Mouse (Mus musculus) fibroblast of lung, adult 2 months (primary cell): ENCODE data around the gene Rab11fip4.

Experiments used
- DNase-seq: peaks from one replicate; pipeline ENCODE4 v3.0.0-alpha.2; 2011; ENCODE audit warnings: low read depth

The Rab11fip4 gene

DNA sequence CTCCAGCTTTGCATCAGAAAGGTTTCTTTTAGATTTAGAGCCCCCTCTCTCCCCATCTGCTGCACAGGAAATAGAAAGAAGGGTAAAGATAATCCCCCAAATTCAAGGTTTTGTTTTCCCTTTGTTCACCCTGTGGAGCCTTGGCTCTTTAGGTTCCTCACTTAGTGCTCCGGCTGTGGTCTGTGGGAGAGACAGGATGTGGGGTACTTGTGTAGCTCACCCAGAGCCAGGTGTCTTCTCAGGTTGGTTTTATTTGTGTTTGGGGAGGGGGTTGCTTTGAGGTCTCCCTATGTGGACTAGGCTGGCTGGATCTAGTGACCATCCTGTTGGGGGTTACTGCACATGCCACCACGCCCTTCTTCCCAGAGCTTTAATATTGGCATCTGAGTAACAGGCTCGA is 23.9 kb downstream of the Rab11fip4 start:
- no peak for DNase-seq

GRCm38 (mm10) chr11:79615871-79616270 is 24.9 kb downstream of the Rab11fip4 start:
- no peak for DNase-seq

DNA sequence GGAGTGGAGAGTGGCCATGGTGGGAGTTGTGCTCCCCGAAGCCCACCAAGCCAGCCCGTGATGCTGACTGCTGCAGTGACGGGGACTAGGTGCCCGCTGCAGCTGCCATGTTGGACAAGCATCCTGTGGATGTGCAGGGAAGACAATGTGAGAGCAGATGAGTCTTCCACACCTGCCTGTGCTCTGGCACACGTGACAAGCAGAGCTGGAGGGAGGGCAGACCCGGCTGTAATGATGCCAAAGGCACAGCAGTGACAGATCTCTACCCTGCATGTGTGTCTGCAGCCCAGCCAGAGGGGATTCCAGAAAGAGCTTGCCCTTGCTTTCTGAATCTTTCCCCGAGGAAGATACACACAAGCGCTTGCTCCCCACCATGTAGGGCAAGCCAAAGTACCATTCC is 27.0 kb downstream of the Rab11fip4 start:
- DNase-seq, result no peak

- no peak for DNase-seq
These were observed 32.0 kb downstream of the Rab11fip4 start for GRCm38 (mm10) chr11:79623029-79623428.

DNA sequence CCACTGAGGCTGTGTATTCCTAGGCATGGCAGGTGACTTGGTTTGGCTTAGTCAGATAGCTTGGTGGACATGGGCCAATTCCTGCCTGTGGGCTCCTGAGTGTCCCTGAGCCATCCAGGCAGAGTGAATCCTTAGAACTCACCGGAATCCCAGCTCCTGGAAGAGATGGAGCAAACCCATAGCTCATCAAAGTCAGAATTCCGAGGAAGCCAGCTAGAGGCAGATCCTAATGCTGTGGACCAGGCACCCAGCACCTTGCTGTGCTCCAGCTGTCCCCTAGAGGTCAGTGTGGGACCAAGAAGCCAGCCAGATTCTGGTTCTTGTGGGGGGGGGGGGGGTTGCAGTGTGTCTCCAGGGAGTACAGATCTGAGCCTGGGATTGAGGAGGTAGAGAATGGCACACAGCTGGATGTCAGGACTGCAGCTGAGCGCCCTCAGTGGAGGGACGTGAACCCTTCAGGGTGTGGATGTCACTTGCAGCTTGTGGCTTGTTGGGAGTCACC is 33.8 kb downstream of the Rab11fip4 start:
- DNase-seq, result no peak

- no peak for DNase-seq
These were observed 37.7 kb downstream of the Rab11fip4 start for GRCm38 (mm10) chr11:79628716-79629115.

DNA sequence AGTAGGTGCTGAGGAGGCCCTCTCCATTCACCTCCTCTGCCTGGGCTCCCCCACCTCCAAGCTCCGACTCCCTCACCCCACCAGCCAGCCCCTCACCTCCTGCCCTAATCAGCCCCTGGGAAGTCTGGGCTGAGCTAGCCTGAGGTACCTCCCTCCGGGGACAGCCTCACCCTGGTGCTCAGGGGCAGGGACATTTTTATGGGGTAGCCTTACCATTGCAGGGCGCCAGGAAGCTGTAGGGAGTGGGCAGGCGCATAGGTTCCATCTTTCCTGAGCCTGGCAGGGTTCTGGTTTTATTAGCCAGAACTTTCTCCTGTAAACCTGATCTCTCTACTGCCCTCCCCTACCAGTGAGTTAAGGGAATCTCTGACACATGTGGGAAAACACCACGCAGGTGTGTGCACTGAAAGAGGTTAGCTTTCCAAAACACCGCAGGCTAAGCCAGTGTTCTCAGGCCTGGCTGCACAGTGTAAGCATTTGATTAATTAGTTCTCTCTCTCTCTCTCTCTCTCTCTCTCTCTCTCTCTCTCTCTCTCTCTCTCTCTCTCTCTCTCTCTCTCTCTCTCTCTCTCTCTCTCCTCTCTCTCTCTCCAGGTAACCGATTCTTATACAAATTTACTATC is 38.9 kb downstream of the Rab11fip4 start:
- no peak for DNase-seq

DNA sequence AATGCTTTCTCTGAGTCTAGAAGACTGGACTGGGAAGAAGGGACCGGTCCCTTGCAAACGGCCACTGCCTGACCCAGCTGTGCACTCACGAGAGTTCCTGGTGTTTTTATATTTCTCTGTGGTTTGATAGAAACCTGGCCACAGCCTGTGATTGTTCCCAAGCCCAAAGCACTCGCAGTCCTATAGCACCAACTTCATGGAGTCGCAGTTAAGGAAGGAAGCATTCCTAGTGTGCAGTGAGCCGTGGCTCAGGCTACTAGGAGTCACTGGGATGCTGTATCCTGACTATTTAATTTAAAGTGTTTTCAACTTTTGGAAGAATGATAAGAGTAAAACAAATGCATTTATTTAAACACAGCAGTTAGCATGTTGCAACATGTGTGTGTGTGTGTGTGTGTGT is 39.5 kb downstream of the Rab11fip4 start:
- no peak for DNase-seq

DNA sequence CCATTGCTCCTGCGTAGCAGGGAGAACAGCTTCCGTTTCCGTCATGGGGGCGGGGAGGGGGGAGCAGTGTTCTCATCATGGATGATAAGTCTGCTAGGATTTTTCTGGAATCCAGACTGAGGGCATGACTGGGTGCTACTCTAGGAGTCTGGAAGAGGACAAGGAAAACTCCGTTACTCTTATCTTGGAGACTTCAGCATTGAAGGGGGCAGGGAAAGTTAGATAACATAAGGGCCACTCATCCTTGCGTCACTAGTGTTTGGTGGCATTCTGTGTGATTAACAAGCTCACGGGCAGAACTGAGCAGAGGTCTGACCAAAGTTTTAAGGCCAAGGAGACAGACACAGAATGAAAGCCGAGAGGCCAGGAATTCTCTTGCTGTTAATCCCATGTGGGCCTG is 42.4 kb downstream of the Rab11fip4 start:
- no peak for DNase-seq

DNA sequence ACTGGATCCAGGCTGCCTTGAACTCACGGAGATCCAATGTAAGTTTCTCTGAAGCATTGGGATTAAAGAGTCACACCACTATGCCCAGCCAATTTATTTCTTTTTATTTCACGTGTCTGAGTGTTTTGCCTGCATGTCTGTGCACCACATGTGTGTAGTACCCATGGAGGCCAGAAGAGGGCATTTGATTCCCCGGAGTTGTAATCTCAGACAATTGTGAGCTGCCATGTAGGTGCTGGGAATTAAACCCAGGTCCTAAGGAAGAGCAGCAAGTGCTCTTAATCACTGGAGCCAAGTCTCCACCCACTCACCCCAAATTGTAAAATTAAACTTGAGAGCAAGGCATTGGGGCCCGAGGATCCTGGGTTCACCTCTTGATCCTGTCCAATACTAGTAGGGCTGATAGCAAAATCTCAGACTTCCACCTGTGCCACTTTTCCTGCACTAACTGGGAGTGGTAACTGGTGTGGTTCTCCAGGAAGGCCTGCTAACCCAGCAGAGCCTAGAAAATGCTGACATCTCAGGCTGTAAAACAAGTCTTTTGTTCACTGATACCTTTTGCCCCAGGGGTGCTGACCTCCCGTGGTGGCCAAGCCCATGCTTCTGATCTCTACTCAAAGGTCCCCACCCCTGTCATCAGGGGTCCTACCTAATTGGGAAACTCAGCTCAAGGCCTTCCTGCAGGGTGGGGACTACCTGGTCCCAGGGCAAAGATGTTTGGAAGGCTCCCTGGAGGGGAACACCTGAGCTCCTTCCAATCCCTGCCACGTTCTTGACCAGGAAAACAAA is 44.8 kb downstream of the Rab11fip4 start:
- no peak for DNase-seq

GRCm38 (mm10) chr11:79636481-79636880 is 45.5 kb downstream of the Rab11fip4 start:
- DNase-seq, result no peak

- DNase-seq, result no peak
These were observed 47.7 kb downstream of the Rab11fip4 start for GRCm38 (mm10) chr11:79638691-79639090.

DNA sequence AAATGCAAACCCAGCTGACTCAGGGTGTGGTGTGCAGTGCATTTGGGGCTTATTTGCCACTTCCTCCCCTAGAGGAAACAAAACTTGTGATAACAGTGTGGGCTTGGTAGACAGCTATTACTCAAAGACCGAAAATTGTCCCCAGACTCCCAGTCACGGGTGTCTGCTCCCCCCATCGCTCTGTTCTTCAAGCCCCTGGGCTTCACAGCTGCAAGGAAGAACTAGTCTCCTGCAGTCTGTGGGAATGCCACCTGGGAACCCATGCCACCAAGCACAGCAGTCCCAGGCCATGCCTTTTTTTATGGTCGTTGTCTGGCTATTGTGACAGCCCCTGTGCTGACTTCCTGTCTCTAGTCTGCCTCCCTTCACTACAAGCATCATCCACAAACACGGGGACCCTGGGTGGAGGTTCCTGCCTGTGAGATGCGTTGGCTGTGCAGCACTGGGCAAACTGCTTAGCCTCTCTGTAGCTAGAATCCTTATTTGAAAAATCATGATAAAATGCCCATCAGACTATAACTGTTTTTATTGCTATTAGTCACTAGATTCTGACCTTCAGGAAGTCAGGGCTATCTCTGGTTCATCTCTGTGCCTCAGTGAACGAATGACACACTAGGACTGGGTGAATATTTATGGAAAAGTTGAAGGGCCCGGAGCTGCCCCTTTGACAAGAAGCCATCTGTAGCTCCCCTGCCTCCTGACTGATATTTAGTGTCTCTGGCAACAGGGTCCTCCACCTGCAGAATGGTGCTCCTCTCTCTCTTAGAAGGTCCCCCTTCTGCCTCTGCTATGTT is 50.1 kb downstream of the Rab11fip4 start:
- no peak for DNase-seq

DNA sequence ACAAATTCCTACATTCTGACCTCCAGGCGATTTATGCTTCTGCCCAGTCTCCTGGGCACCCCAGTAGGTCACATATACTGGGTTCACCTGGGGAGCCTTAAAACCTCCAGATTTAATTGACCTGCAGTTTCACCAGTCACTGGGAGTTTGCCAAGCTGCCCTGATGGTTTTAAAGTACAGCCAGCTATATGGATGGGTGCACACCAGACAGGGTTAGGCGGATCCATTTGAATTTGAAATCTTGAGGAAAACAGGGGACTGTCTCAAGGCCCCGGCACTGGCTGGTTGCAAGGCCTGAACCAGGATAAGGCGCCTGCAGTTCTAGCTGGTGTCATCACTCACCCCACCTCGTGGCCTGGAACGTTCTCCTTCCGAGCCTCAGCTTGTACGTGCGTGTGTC is 52.7 kb downstream of the Rab11fip4 start:
- DNase-seq, result no peak

GRCm38 (mm10) chr11:79644717-79645191 is 53.7 kb downstream of the Rab11fip4 start:
- DNase-seq, result peak; percentile 67

DNA sequence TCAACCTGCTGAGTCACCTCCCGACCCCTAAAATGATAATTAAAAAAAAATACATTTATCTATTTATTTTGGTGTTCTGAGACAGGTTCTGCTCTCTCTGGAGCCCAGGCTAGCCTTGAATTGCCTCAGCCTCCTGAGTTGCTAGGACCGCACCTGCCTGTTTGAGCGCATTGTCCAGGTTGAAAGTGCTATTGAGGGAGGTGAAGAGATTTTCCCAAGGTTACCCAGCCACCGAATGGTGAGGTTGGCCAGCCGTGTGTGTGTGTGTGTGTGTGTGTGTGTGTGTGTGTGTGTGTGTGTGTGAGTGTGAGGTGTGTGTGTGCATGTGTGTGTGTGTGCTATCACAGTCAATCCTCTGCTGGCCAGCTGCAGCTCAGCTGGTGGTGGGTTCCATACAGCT is 55.0 kb downstream of the Rab11fip4 start:
- no peak for DNase-seq

GRCm38 (mm10) chr11:79646467-79647070 is 55.6 kb downstream of the Rab11fip4 start:
- DNase-seq, result no peak

- DNase-seq, result no peak
These were observed 56.1 kb downstream of the Rab11fip4 start for GRCm38 (mm10) chr11:79647071-79647501.

- DNase-seq, result peak; percentile 92
These were observed 59.4 kb downstream of the Rab11fip4 start for GRCm38 (mm10) chr11:79650359-79650835.

DNA sequence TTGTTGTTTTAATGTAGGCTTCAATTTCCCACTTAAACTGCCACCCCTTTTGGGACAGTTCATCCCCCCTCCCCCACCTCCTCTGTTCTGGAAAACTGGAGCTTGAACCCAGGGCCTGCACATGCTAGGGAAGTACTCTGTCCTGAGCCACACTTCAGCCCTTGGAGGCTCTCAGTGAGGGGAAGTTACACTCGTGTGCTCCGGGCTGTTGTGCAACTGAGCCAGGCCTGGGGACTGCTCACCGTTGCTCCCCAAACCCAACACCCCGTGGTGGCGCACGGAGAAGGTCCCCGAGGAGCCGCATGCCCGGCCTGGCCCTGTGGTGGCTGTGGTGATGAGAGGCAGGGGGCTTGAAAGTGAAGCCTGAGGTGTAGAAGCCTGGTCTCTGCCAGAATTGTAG is 61.2 kb downstream of the Rab11fip4 start:
- no peak for DNase-seq

GRCm38 (mm10) chr11:79652921-79653575 is 62.0 kb downstream of the Rab11fip4 start:
- peak; percentile 69 for DNase-seq
